Mouse (Mus musculus) left cerebral cortex, adult 2 months (tissue): ENCODE measurements around the gene Rpl41. TPM values are rescaled to one million over a fixed set of nuclear protein-coding genes. Genes with fewer than 3 reads are reported as not detected.

ENCODE experiments used
- DNase-seq, 2 experiments: peaks; one replicate each; pipeline ENCODE4 v3.0.0; 2021 to 2022; ENCODE audit warnings: low spot score in 2 of 2, mixed read lengths in 1 of 2; ENCODE audit errors: extremely low spot score in 1 of 2
- H3K27ac ChIP-seq: fragments of 200-600 bp; 2 replicates; pipeline ENCODE4 v1.8.1; 2022
- H3K4me3 ChIP-seq: fragments of 200-600 bp; 2 replicates; pipeline ENCODE4 v1.8.1; 2022
- CTCF ChIP-seq: fragments of 200-600 bp; IDR thresholded peaks from 2 replicates; pipeline ENCODE4 v1.8.1; 2022; ENCODE audit warnings: antibody characterized with exemption, mild to moderate bottlenecking, moderate library complexity
- intact Hi-C: fragments of 180-260 bp; cut with DNase I; formaldehyde crosslinking; loops from one replicate; pipeline ENCODE4 v1.15.1; 2025
- long read RNA-seq, 2 experiments: library from polyadenylated mRNA; stranded (forward); transcript quantifications; one replicate each; pipeline ENCODE4 v2.0.0; 2021; ENCODE audit warnings: borderline mapping rate in 2 of 2
- total RNA-seq, 2 experiments: library from RNA; stranded (reverse); gene quantifications; 2 replicates each; pipeline ENCODE4 v1.2.3; 2021

Rpl41 gene
- 1,000 to 10,000 TPM; 1,506 to 1,537 TPM for total RNA-seq
- long read RNA-seq, experiment 1, transcript Rpl41-206 (3 exons, 544 nt), result minor isoform, 31 of 354 reads
- long read RNA-seq, experiment 1, transcript Rpl41-201 (4 exons, 582 nt), result major isoform, 310 of 354 reads
- long read RNA-seq, experiment 1, transcript Rpl41-203 (4 exons, 437 nt), result minor isoform, 7 of 354 reads
- long read RNA-seq, experiment 1, partial matches to known transcripts, result 3 of 354 reads
- long read RNA-seq, experiment 1, other reads (novel, unspliced or antisense), result 2 of 354 reads
- long read RNA-seq, experiment 2, transcript Rpl41-201 (4 exons, 582 nt), result major isoform, 271 of 316 reads
- long read RNA-seq, experiment 2, transcript Rpl41-206 (3 exons, 544 nt), result minor isoform, 31 of 316 reads
- long read RNA-seq, experiment 2, transcript Rpl41-203 (4 exons, 437 nt), result minor isoform, 11 of 316 reads
- long read RNA-seq, experiment 2, partial matches to known transcripts, result 2 of 316 reads
- long read RNA-seq, experiment 2, other reads (novel, unspliced or antisense), result 1 of 316 reads

DNA sequence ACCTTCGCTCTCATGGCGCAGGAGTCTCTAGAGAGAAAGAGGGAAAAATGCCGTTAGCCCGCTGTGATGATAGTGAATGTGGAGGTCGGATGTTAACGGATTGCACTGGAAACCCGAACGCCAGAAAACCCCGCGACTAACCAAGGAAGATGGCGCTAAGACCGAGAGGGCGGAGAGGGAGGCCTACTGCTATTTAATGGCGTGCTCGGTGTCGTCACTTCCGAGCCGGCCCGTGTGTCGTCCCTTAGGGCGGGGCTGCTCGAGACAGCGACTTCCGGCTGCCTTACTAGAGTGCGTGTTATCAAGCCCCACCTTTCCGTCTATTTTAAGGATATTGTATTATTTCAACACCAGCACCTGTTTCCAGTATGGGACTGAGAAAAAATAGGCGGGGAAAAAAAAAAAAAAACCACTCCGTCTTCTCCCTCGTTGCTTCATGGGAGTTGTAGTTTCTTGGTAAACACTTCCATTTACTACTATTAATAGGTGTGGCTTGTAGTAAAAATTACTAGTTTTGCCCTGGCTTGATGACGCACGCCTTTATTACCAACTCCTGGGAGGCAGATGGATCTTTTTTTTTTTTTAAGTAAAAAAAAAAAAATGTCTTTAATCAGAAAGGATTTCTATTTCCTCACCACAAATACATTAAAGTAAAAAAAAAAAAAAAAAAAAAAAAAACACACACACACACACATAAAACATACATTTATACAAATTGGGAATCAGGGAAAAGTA, at the start of gene Rpl41:
Gene Rpl41, minus strand, starts transcription at position 359 of the 735 bp plus-strand sequence.
- Histone ChIP-seq H3K27ac (peak within 1 kb of the TSS; percentile 97), H3K4me3 (peak within 1 kb of the TSS; percentile 73)
- no peak for TF ChIP-seq CTCF
- DNase-seq, result peak; percentile 89 to 91
- intact Hi-C loops, result loop anchor here (1.0 kb wide), 1 partner anchor 77 kb away; the partner anchor contains the start of gene Rps26

DNA sequence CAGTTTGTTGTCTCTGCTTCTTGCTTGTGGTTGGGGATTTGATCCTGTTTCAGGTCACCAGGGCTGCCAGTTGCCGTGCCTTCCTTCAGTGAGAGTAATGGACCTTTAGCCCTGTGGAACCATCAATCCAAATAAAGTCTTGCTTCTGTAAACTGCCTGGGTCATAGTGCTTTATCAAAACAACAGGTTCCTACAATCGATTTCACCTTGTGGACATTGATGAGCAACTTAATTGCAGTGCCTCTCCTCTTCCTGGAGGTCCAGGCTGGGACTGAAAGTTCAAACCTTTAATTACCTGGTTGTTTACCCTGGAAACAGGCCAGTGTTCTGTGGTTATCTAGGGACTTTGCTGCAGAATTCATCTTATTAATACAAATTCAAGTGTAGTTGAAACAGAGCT, 49.4 kb upstream of the Rpl41 start:
- Histone ChIP-seq H3K27ac (no peak overlapping the region), H3K4me3 (no peak overlapping the region)
- intact Hi-C loops, result no loop called here
- no peak for TF ChIP-seq CTCF
- no peak for DNase-seq

DNA sequence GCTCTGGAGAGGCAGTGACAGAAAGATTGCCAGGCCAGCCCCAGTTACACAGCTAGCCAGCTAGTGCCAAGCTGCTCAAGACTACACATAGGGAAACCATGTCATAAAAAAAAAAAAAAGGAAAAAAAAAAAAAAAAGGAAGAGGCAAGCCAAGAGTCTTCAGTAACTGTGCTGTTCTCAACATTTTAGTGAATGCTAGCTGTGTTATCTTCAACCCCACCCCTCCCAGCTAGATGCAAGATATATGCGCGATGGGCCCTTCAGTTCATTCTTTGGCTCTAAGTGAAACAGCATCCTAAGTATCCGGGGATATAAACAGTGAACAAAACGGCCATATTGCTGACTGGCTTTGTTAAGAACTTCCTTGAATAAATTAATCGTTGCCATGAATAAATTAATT, 43.7 kb upstream of the Rpl41 start:
- no peak for TF ChIP-seq CTCF
- Histone ChIP-seq H3K4me3 (no peak overlapping the region), H3K27ac (no peak overlapping the region)
- intact Hi-C loops, result no loop called here
- no peak for DNase-seq

DNA sequence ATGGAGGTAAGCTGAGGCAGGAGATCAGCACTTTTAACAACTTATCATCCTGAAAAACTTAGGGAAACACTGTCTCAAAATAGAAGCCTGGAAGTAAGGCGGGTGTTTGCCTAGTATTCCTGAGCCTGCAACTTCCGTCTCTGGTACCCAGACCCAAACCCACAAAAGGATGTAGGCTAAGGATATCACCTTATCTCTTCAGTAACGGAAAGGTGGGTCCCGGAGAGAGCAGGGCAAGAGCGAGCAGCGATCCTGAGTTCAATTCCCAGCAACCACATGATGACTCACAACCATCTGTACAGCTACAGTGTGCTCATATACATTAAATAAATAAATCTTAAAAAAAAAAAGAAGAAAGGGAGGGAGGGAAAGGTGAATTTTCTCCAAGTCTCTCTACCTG, 42.3 kb upstream of the Rpl41 start:
- intact Hi-C loops, result no loop called here
- TF ChIP-seq CTCF, result no peak
- no peak for DNase-seq
- Histone ChIP-seq H3K4me3 (no peak overlapping the region), H3K27ac (no peak overlapping the region)

DNA sequence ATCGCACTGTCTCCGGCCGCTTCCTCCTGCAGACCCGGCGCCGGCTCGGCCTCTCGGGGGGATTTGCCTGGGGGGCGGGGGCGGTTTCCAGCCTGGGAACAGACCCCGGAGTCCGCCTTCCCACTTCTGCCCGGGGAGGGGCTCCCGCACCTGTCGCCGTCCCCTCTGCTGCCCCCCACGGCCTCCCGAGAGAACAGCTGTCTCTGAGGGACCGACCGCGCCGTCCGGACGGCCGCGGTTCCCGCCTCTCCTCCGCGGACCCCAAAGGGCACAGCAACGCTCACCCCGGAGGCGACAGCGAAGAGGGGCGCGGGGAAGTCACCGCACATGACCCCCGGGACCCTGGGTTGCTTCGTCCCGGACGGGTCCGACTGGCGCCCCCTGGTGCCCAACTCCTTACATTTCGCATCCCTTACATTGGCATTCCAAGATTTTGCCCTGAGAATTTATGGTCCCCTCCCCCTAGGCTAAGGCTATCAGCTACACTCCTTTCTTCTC, 41.1 kb upstream of the Rpl41 start:
- peak; percentile 82 for TF ChIP-seq CTCF
- Histone ChIP-seq H3K27ac (no peak overlapping the region), H3K4me3 (peak overlapping the region; percentile 52)
- DNase-seq, result peak; percentile 39 to 42
- intact Hi-C loops, result no loop called here

DNA sequence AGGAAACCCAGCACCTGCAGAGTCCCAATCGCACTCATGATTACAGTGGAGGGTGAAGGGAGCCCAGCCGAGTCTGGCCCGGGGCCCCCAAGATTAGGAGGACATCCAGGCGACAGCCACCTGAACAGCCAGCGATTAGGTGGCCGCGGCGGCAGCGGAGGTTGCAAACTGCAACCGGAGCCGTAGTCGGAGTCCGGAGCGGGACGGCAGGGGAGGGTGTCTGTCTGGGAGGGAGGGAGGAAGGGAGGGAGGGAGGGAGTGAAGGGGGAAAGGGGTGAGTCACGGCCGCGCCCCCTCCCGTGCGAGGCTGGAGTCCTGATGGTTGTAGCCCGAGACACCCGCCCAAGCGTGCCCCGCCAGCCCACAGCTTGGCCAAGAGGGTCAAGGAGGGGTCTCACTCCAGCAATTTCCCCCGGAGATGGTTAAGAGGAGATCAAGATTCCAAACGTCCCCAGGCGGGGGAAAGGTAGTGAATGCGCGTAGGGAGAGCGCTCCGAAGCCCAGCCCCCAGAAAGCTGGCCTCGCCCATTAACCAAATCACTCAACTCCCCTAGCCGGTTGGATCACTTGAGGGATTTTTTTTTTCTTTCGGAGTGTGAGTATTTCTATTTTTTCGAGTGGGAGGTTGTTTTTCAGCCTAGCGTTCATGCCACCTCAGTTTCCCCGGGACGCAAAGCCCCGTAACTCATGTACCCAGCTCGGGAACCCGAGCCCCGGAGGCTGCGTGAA, 40.5 kb upstream of the Rpl41 start, which contains the start of gene Erbb3:
Gene Erbb3, minus strand, starts transcription at position 189 of the 729 bp plus-strand sequence.
- intact Hi-C loops, result no loop called here
- no peak for DNase-seq
- no peak for TF ChIP-seq CTCF
- H3K4me3 ChIP-seq, result peak within 1 kb of the TSS; percentile 52
- 0 out of 2 replicates have a peak within 1 kb of the TSS, but pooled peaks have one; percentile 21 for H3K27ac ChIP-seq

DNA sequence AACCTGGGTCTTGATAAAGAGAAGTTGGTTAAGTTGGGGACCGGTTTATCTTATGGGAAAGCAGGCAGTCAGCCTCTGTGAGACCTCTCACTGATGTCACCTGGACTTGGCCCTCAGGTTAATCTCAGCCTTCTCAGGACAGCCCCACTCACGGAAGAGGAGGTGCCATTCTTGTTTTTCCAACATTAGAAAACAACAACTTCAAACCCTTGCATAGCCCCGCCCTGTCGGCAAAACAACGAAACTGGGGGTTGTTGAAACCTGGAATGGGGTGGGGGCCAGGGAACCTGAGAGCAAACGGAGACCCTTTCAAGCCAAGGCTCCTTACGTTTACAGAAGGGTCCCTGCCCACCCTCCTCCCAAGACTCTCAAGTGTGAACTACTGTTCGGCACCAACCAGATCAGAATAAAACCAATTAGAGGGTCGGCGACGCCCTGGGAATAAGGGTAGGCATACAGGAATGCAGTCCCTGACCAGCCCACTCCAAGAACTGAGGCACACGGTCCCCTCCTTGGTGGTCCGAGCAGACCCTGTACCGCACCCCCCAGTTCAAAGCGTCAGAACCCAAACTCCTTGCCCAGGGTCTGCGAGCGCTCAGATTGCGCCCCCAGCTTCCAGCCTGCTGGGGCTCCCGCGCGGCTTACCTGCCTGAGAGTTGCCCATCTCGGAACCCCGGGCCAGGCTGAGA, 39.8 kb upstream of the Rpl41 start:
- intact Hi-C loops, result no loop called here
- peak overlapping the region; percentile 52 for H3K4me3 ChIP-seq
- H3K27ac ChIP-seq, result 0 out of 2 replicates have a peak overlapping the region, but pooled peaks have one; percentile 21
- DNase-seq, result no peak
- TF ChIP-seq CTCF, result no peak

DNA sequence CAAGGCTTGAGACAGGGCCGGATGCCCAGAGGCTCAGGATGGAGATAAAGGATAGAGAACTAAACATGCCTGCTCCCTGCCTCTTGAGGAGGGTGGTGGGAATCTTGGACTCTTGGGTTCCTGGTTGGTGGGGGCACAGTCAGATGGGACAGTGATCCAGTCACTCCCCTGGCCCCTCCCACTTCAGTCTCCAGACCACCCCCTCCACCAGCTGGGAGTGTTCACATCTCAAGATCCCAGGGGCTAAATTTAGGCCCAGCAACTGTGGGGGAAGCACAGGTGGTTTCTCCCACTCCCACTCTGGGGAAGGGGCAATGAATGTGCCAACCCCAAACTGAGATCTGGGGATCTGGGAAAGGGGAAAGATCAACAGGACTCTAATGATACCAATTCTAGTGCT, 39.0 kb upstream of the Rpl41 start:
- intact Hi-C loops, result no loop called here
- Histone ChIP-seq H3K4me3 (no peak overlapping the region), H3K27ac (peak overlapping the region; percentile 47; the same call in 1 of the 2 replicates)
- no peak for TF ChIP-seq CTCF
- no peak for DNase-seq

DNA sequence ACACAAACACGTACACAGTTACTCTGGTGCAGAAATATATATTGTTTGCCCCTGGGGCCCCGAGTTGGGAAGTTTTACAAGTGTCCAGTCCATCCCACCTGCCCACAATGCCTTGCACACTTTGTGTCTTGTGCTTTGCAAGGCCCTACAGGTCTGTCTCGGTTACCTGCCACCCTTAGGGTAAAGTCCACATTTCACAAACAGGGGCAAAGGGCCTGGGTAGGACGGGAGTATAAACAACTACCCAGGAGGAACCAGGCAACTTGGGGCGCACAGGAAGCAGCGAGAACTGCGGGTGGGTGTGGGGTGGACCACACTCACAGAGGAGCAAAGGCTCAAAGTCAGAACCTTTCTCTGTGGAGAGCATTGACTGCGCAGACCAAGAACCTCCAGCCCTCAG, 38.6 kb upstream of the Rpl41 start:
- Histone ChIP-seq H3K4me3 (peak overlapping the region; percentile 4; the same call in 1 of the 2 replicates), H3K27ac (peak overlapping the region; percentile 47; the same call in 1 of the 2 replicates)
- intact Hi-C loops, result no loop called here
- DNase-seq, result no peak
- TF ChIP-seq CTCF, result no peak

DNA sequence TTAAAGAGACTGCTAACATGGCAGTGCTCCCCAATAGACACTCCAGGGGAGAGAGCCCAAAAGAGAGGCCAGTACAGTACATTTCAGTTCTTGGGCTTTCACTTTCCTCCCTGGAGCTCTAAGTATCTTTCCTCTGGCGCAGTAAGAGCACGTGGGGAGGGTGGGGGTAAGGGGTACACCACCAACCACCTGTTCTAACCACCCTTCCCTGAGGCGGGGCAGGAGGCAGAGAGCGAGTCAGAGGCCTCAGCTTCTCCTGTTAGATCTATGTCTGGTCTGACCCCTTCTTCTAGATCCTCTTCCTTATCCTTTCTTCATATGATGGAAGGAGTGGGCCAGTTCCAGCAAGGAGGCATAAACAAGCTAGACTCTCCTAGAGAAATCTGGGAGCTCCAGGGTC, 38.0 kb upstream of the Rpl41 start:
- no peak for DNase-seq

DNA sequence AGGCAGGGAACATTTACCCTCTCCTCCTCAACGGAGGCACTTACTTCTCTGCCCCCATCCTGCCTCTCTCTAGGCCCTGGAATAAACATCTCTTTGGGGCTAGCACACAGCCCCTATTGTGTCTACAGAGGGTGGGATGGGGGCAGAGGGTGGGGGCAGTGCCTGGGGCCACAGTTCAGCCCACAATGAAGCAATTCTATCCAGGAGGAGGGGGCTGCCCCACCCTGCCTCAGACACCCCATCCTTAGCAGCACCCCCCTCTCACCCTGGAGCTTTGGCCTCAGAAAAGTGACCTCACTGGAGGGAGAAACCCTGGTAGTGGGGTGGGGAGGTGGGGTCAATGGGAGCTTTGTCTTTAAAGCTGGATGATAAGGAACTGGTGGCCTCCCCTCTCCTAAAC, 37.4 kb upstream of the Rpl41 start:
- intact Hi-C loops, result no loop called here
- no peak for TF ChIP-seq CTCF
- no peak overlapping the region for H3K4me3 ChIP-seq
- no peak for DNase-seq
- H3K27ac ChIP-seq, result peak overlapping the region; percentile 53; the same call in 1 of the 2 replicates

More for the DNA sequence above, 38.0 kb upstream of the Rpl41 start:
- Histone ChIP-seq H3K4me3 (no peak overlapping the region; the same call in 1 of the 2 replicates), H3K27ac (peak overlapping the region; percentile 47; the same call in 1 of the 2 replicates)
- intact Hi-C loops, result no loop called here
- TF ChIP-seq CTCF, result no peak
